Mouse (Mus musculus) midbrain, embryonic 14.5 days (tissue): ENCODE data around the gene 4930404H24Rik. TPM values are rescaled to one million over a fixed set of nuclear protein-coding genes. Genes with fewer than 3 reads are reported as not detected.
A peak's percentile ranks its signal among the peaks of the same experiment; 100 is the strongest.

Source experiments
- ATAC-seq: fragments of 200-750 bp; cut with Nextera tagmentation; 2 replicates; pipeline ENCODE4 v1.8.0; 2017; ENCODE audit warnings: moderate number of reproducible peaks, moderate library complexity; ENCODE audit not compliant: low FRiP score, low TSS enrichment
- DNase-seq: peaks from one replicate; pipeline ENCODE4 v3.0.0-alpha.2; 2015
- H3K27ac ChIP-seq: fragments of 300-500 bp; sonication (generic); replicated peaks from 2 replicates; pipeline ENCODE4 v1.5.1; 2014; ENCODE audit warnings: mild to moderate bottlenecking, low read depth, low read length, moderate library complexity
- H3K27me3 ChIP-seq: fragments of 300-500 bp; sonication (generic); 2 replicates; pipeline ENCODE4 v1.6.1; 2014; ENCODE audit warnings: low read length, control low read depth, mixed read lengths; ENCODE audit not compliant: control insufficient read depth, insufficient read depth
- H3K36me3 ChIP-seq: fragments of 300-500 bp; sonication (generic); 2 replicates; pipeline ENCODE4 v1.6.1; 2014; ENCODE audit warnings: low read length, control low read depth; ENCODE audit not compliant: control insufficient read depth, insufficient read depth
- H3K4me1 ChIP-seq: fragments of 300-500 bp; sonication (generic); 2 replicates; pipeline ENCODE4 v1.6.1; 2014; ENCODE audit warnings: mild to moderate bottlenecking, antibody characterized with exemption, low read length, control low read depth; ENCODE audit not compliant: control insufficient read depth, insufficient read depth
- H3K4me2 ChIP-seq: fragments of 300-500 bp; sonication (generic); 2 replicates; pipeline ENCODE4 v1.6.1; 2014; ENCODE audit warnings: mild to moderate bottlenecking, low read length, moderate library complexity
- H3K4me3 ChIP-seq: fragments of 300-500 bp; sonication (generic); replicated peaks from 2 replicates; pipeline ENCODE4 v1.5.1; 2014; ENCODE audit warnings: low read depth, low read length
- H3K9ac ChIP-seq: fragments of 300-500 bp; sonication (generic); replicated peaks from 2 replicates; pipeline ENCODE4 v1.6.1; 2014; ENCODE audit warnings: mild to moderate bottlenecking, low read length, moderate library complexity
- H3K9me3 ChIP-seq: fragments of 300-500 bp; sonication (generic); 2 replicates; pipeline ENCODE4 v1.6.1; 2016; ENCODE audit warnings: low read length, control low read depth, mixed read lengths; ENCODE audit not compliant: control insufficient read depth
- WGBS: fragments of 180-500 bp; shearing (Covaris S2); extraction: QIAGEN DNeasy Blood & Tissue Kit; methylation state at CpG from one replicate; pipeline ENCODE4 v1.1.7; 2014; 5-methylcytosine and 5-hydroxymethylcytosine counted together
- polyA plus RNA-seq: library from polyadenylated mRNA; unstranded; fragments of >200 nt; fragmentation: Nextera tagmentation; extraction: Ambion mirVana; gene quantifications from 2 replicates; pipeline ENCODE4 v1.2.1, GENCODE M21; 2014

4930404H24Rik gene
- polyA plus RNA-seq, 1 experiment from 2014 or later, result not detected

GRCm38 (mm10) chr2:153523143-153523542 is 30.6 kb downstream of the 4930404H24Rik start:
- no peak for DNase-seq
- ATAC-seq, result no peak
- Histone ChIP-seq H3K36me3 (no peaks in the 10 kb centered on the region), H3K9me3 (no peaks in the 10 kb centered on the region), H3K27me3 (no peaks in the 10 kb centered on the region), H3K4me2 (no peak overlapping the region), H3K27ac (no peak overlapping the region), H3K9ac (no peak overlapping the region), H3K4me3 (no peak overlapping the region), H3K4me1 (peaks cover 46% of the 10 kb centered on the region)
- 74% methylated on average over 9 of the region's 9 CpGs for WGBS

- H3K4me3 ChIP-seq, result no peak overlapping the region
- no peaks in the 10 kb centered on the region for H3K9me3 ChIP-seq
- 87% methylated on average over 12 of the region's 12 CpGs for WGBS
- H3K4me1 ChIP-seq, result peaks cover 50% of the 10 kb centered on the region
- ATAC-seq (no peak), DNase-seq (no peak)
- H3K27me3 ChIP-seq, result no peaks in the 10 kb centered on the region
- no peak overlapping the region for H3K9ac ChIP-seq
- no peak overlapping the region for H3K4me2 ChIP-seq
- no peaks in the 10 kb centered on the region for H3K36me3 ChIP-seq
- H3K27ac ChIP-seq, result no peak overlapping the region
Measured at GRCm38 (mm10) chr2:153523656-153524055, 31.1 kb downstream of the 4930404H24Rik start.

- Histone ChIP-seq H3K27ac (no peak overlapping the region), H3K4me2 (no peak overlapping the region), H3K9ac (no peak overlapping the region), H3K4me3 (no peak overlapping the region), H3K27me3 (no peaks in the 10 kb centered on the region), H3K4me1 (peaks cover 50% of the 10 kb centered on the region), H3K9me3 (no peaks in the 10 kb centered on the region), H3K36me3 (no peaks in the 10 kb centered on the region)
- DNase-seq (no peak), ATAC-seq (no peak)
- WGBS, result 60% methylated on average over 2 of the region's 2 CpGs
Measured at GRCm38 (mm10) chr2:153524727-153525126, 32.1 kb downstream of the 4930404H24Rik start.

- H3K4me1 ChIP-seq, result peaks cover 50% of the 10 kb centered on the region
- H3K9me3 ChIP-seq, result no peaks in the 10 kb centered on the region
- H3K36me3 ChIP-seq, result no peaks in the 10 kb centered on the region
- H3K27ac ChIP-seq, result peak overlapping the region; percentile 32; the same call in 1 of the 2 replicates
- 0 out of 2 replicates have a peak overlapping the region, but pooled peaks have one; percentile 90 for H3K9ac ChIP-seq
- H3K4me3 ChIP-seq, result no peak overlapping the region
- ATAC-seq (no peak), DNase-seq (peak; percentile 37)
- no peak overlapping the region for H3K4me2 ChIP-seq
- no peaks in the 10 kb centered on the region for H3K27me3 ChIP-seq
- WGBS, result 11% methylated on average over 10 of the region's 10 CpGs
Measured at GRCm38 (mm10) chr2:153525906-153526311, 33.3 kb downstream of the 4930404H24Rik start.

- no peaks in the 10 kb centered on the region for H3K36me3 ChIP-seq
- H3K4me1 ChIP-seq, result peaks cover 46% of the 10 kb centered on the region
- WGBS, result 34% methylated on average over 9 of the region's 9 CpGs
- no peak for ATAC-seq
- peak overlapping the region; percentile 79 for H3K4me3 ChIP-seq
- H3K27me3 ChIP-seq, result no peaks in the 10 kb centered on the region
- peak overlapping the region; percentile 90; the same call in 1 of the 2 replicates for H3K9ac ChIP-seq
- peak overlapping the region; percentile 95 for H3K27ac ChIP-seq
- DNase-seq, result peak; percentile 38
- peak overlapping the region; percentile 88 for H3K4me2 ChIP-seq
- no peaks in the 10 kb centered on the region for H3K9me3 ChIP-seq
Measured at GRCm38 (mm10) chr2:153526850-153527530, 34.4 kb downstream of the 4930404H24Rik start.

- Histone ChIP-seq H3K27me3 (no peaks in the 10 kb centered on the region), H3K36me3 (no peaks in the 10 kb centered on the region), H3K9me3 (no peaks in the 10 kb centered on the region), H3K4me3 (peak overlapping the region; percentile 79), H3K9ac (peak overlapping the region; percentile 90), H3K27ac (peak overlapping the region; percentile 95), H3K4me1 (peaks cover 38% of the 10 kb centered on the region), H3K4me2 (peak overlapping the region; percentile 88)
- peak; percentile 59 for ATAC-seq
- DNase-seq, result peak; percentile 80
- 2% methylated on average over 62 of the region's 85 CpGs for WGBS
Measured at GRCm38 (mm10) chr2:153527580-153528531, 35.3 kb downstream of the 4930404H24Rik start.

GRCm38 (mm10) chr2:153528571-153529364 is 36.2 kb downstream of the 4930404H24Rik start:
- H3K9ac ChIP-seq, result peak overlapping the region; percentile 90
- no peaks in the 10 kb centered on the region for H3K9me3 ChIP-seq
- peak; percentile 82 for DNase-seq
- peak overlapping the region; percentile 88 for H3K4me2 ChIP-seq
- no peaks in the 10 kb centered on the region for H3K36me3 ChIP-seq
- peaks cover 33% of the 10 kb centered on the region for H3K4me1 ChIP-seq
- under 1% methylated on average over 28 of the region's 70 CpGs for WGBS
- ATAC-seq, result peak; percentile 53
- H3K27ac ChIP-seq, result peak overlapping the region; percentile 95
- H3K4me3 ChIP-seq, result peak overlapping the region; percentile 79
- H3K27me3 ChIP-seq, result no peaks in the 10 kb centered on the region

GRCm38 (mm10) chr2:153529365-153529781 is 36.8 kb downstream of the 4930404H24Rik start:
- DNase-seq (peak; percentile 72), ATAC-seq (peak; percentile 13)
- Histone ChIP-seq H3K4me1 (peaks cover 33% of the 10 kb centered on the region), H3K4me2 (peak overlapping the region; percentile 88), H3K9me3 (no peaks in the 10 kb centered on the region), H3K4me3 (peak overlapping the region; percentile 79), H3K27ac (peak overlapping the region; percentile 95), H3K9ac (peak overlapping the region; percentile 90), H3K27me3 (no peaks in the 10 kb centered on the region), H3K36me3 (no peaks in the 10 kb centered on the region)
- WGBS, result under 1% methylated on average over 53 of the region's 53 CpGs
